Mouse (Mus musculus) skeletal muscle tissue, postnatal 0 days (tissue): ENCODE results near the gene Gm13285. TPM values are rescaled to one million over a fixed set of nuclear protein-coding genes. Genes with fewer than 3 reads are reported as not detected.

ENCODE experiments used
- polyA plus RNA-seq: library from polyadenylated mRNA; unstranded; fragments of >200 nt; fragmentation: Nextera tagmentation; extraction: Ambion mirVana; gene quantifications from 2 replicates; pipeline ENCODE4 v1.2.1, GENCODE M21; 2015

The Gm13285 gene
- polyA plus RNA-seq, 1 experiment from 2014 or later, result 1.0 TPM

Other genes starting within 250 kb of the Gm13285 start
- not detected in 2 replicates for gene Ifna15, start 241.4 kb upstream of the Gm13285 start, polyA plus RNA-seq
- gene Ifna14, start 227.9 kb upstream of the Gm13285 start, polyA plus RNA-seq, result not detected in 2 replicates
- not detected in 2 replicates for gene Ifna9, start 207.3 kb upstream of the Gm13285 start, polyA plus RNA-seq
- not detected in 2 replicates for gene Ifna12, start 196.3 kb upstream of the Gm13285 start, polyA plus RNA-seq
- not detected in 2 replicates for gene C87499, start 165.3 kb upstream of the Gm13285 start, polyA plus RNA-seq
- not detected in 2 replicates for gene Ifna13, start 155.2 kb upstream of the Gm13285 start, polyA plus RNA-seq
- gene Ifna16, start 122.7 kb upstream of the Gm13285 start, polyA plus RNA-seq, result not detected in 2 replicates
- gene Ifna2, start 115.8 kb upstream of the Gm13285 start, polyA plus RNA-seq, result not detected in 2 replicates
- not detected in 2 replicates for gene Ifnab, start 108.3 kb upstream of the Gm13285 start, polyA plus RNA-seq
- 0.13 and 0.36 TPM in 2 replicates for gene Gm26566, start 77.9 kb upstream of the Gm13285 start, polyA plus RNA-seq
- 48.9 and 52.6 TPM in 2 replicates for gene Klhl9, start 77.2 kb upstream of the Gm13285 start, polyA plus RNA-seq
- gene Gm13271, start 44.8 kb upstream of the Gm13285 start, polyA plus RNA-seq, result not detected in 2 replicates
- gene Gm13283, start 39.5 kb upstream of the Gm13285 start, polyA plus RNA-seq, result 0.15 and 0.18 TPM in 2 replicates
- gene Gm13290, start 25.8 kb upstream of the Gm13285 start, polyA plus RNA-seq, result 0.15 TPM in 1 of 2 replicates, not detected in the other
- not detected in 2 replicates for gene Gm13289, start 22.7 kb upstream of the Gm13285 start, polyA plus RNA-seq
- not detected in 2 replicates for gene Gm13272, start 19.8 kb upstream of the Gm13285 start, polyA plus RNA-seq
- gene Ifnz, start 17.5 kb upstream of the Gm13285 start, polyA plus RNA-seq, result 0.26 and 0.27 TPM in 2 replicates
- not detected in 2 replicates for gene Gm13276, start 14.0 kb upstream of the Gm13285 start, polyA plus RNA-seq
- not detected in 2 replicates for gene Gm13277, start 11.0 kb upstream of the Gm13285 start, polyA plus RNA-seq
- not detected in 2 replicates for gene Gm13278, start 8.1 kb upstream of the Gm13285 start, polyA plus RNA-seq
- not detected in 2 replicates for gene Gm13275, start 5.2 kb upstream of the Gm13285 start, polyA plus RNA-seq
- gene Gm13279, start 2.3 kb upstream of the Gm13285 start, polyA plus RNA-seq, result not detected in 2 replicates
- gene Gm13287, start 3.6 kb downstream of the Gm13285 start, polyA plus RNA-seq, result not detected in 2 replicates
- gene Gm13288, start 5.9 kb downstream of the Gm13285 start, polyA plus RNA-seq, result 0.10 TPM in 1 of 2 replicates, not detected in the other
- gene Ifna7, start 16.6 kb downstream of the Gm13285 start, polyA plus RNA-seq, result not detected in 2 replicates
- not detected in 2 replicates for gene Ifna11, start 20.3 kb downstream of the Gm13285 start, polyA plus RNA-seq
- not detected in 2 replicates for gene Ifna6, start 27.8 kb downstream of the Gm13285 start, polyA plus RNA-seq
- not detected in 2 replicates for gene Ifna5, start 35.9 kb downstream of the Gm13285 start, polyA plus RNA-seq
- not detected in 2 replicates for gene Ifna4, start 42.2 kb downstream of the Gm13285 start, polyA plus RNA-seq
- gene Ifna1, start 50.4 kb downstream of the Gm13285 start, polyA plus RNA-seq, result not detected in 2 replicates
- not detected in 2 replicates for gene Ifne, start 80.5 kb downstream of the Gm13285 start, polyA plus RNA-seq